Mouse (Mus musculus) heart, adult 2 months (tissue): ENCODE measurements at regions not wholly inside any gene's neighbourhood (a gene's known extent, or its start where the extent isn't known, plus 50 kb on each side); places are given as distances from the start of the nearest gene placed in this dataset.

Source experiments
- DNase-seq, 2 experiments: peaks; one replicate each; pipeline ENCODE4 v3.0.0; 2021
- H3K27ac ChIP-seq: fragments of 200-600 bp; 2 replicates; pipeline ENCODE4 v1.8.1; 2022
- H3K27me3 ChIP-seq: fragments of 200-500 bp; 2 replicates; pipeline ENCODE4 v1.6.1; 2012; ENCODE audit warnings: mild to moderate bottlenecking, low read length, inconsistent platforms, mixed read lengths; ENCODE audit not compliant: control insufficient read depth, insufficient read depth
- H3K36me3 ChIP-seq: fragments of 200-500 bp; 2 replicates; pipeline ENCODE4 v1.6.1; 2012; ENCODE audit warnings: low read length, inconsistent platforms; ENCODE audit not compliant: control insufficient read depth, insufficient read depth
- H3K4me1 ChIP-seq: fragments of 200-500 bp; 2 replicates; pipeline ENCODE4 v1.6.1; 2011; ENCODE audit warnings: low read length; ENCODE audit not compliant: control insufficient read depth, insufficient read depth
- H3K4me3 ChIP-seq: fragments of 200-600 bp; 2 replicates; pipeline ENCODE4 v1.8.1; 2022
- H3K79me2 ChIP-seq: fragments of 200-500 bp; replicated peaks from 2 replicates; pipeline ENCODE4 v1.6.1; 2012; ENCODE audit warnings: mild to moderate bottlenecking, inconsistent platforms, low read length, moderate library complexity, mixed read lengths; ENCODE audit not compliant: control insufficient read depth, insufficient read depth
- H3K9ac ChIP-seq: fragments of 200-500 bp; 2 replicates; pipeline ENCODE4 v1.6.1; 2012; ENCODE audit warnings: low read depth, mild to moderate bottlenecking, control low read depth, inconsistent platforms, low read length, mixed read lengths
- CTCF ChIP-seq: fragments of 200-600 bp; IDR thresholded peaks from 2 replicates; pipeline ENCODE4 v1.8.1; 2022; ENCODE audit warnings: antibody characterized with exemption, mild to moderate bottlenecking, moderate library complexity
- EP300 ChIP-seq: fragments of 200-500 bp; IDR thresholded peaks from 2 replicates; pipeline ENCODE4 v1.6.1; 2011; ENCODE audit warnings: low read depth, low read length, control low read depth; ENCODE audit not compliant: insufficient read depth
- POLR2A ChIP-seq: fragments of 200-500 bp; IDR thresholded peaks from 2 replicates; pipeline ENCODE4 v1.6.1; 2011; ENCODE audit warnings: mild to moderate bottlenecking, low read depth, low read length, control low read depth; ENCODE audit not compliant: insufficient read depth
- WGBS: fragments of 180-500 bp; shearing (Covaris S2); methylation state at CpG from one replicate; pipeline ENCODE4 v1.1.7; 2018; 5-methylcytosine and 5-hydroxymethylcytosine counted together
- intact Hi-C: fragments of 180-260 bp; cut with DNase I; formaldehyde crosslinking; loops from one replicate; pipeline ENCODE4 v1.15.1; 2025

GRCm38 (mm10) chr8:116045526-116045925, 337.9 kb upstream of the Maf start:
- no peaks in the 10 kb centered on the region for H3K27me3 ChIP-seq
- no peaks in the 10 kb centered on the region for H3K36me3 ChIP-seq
- H3K27ac ChIP-seq, result no peak overlapping the region
- intact Hi-C loops, result no loop called here
- H3K79me2 ChIP-seq, result no peaks in the 10 kb centered on the region
- no peak for DNase-seq
- no peak overlapping the region for H3K4me3 ChIP-seq
- no peaks in the 10 kb centered on the region for H3K4me1 ChIP-seq
- no peak overlapping the region for H3K9ac ChIP-seq
- TF ChIP-seq CTCF (no peak), POLR2A (no peak), EP300 (no peak)
- WGBS, result 82% methylated on average over 3 of the region's 3 CpGs

GRCm38 (mm10) chr8:116043381-116043780, 335.8 kb upstream of the Maf start:
- WGBS, result 83% methylated on average over 4 of the region's 4 CpGs
- H3K27me3 ChIP-seq, result no peaks in the 10 kb centered on the region
- no peak overlapping the region for H3K4me3 ChIP-seq
- intact Hi-C loops, result no loop called here
- DNase-seq, result no peak
- no peaks in the 10 kb centered on the region for H3K36me3 ChIP-seq
- H3K27ac ChIP-seq, result no peak overlapping the region
- no peak overlapping the region for H3K9ac ChIP-seq
- H3K4me1 ChIP-seq, result no peaks in the 10 kb centered on the region
- TF ChIP-seq POLR2A (no peak), EP300 (no peak), CTCF (no peak)
- H3K79me2 ChIP-seq, result no peaks in the 10 kb centered on the region

DNA sequence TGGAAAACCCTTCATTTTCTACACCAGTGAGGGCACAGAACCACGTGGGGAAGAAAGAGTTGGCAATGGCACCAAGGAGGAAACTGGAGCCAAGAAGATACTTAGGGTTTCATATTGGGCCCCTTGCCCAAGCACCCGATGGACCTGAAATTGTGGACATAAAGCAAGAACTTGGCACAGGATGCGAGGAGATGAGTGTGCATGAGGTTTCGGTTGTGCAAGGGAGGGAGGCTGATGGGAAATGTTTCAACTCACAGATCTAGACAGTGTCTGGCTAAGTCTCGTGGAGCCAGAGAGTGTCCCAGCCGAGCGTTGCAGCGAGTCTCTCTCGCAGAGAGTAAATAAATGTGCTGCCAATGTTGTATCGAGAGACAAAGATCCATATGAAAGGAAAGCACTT, 323.4 kb upstream of the Maf start:
- no peak overlapping the region for H3K4me3 ChIP-seq
- 77% methylated on average over 10 of the region's 10 CpGs for WGBS
- H3K9ac ChIP-seq, result no peak overlapping the region
- no peak for DNase-seq
- no peaks in the 10 kb centered on the region for H3K36me3 ChIP-seq
- H3K4me1 ChIP-seq, result no peaks in the 10 kb centered on the region
- no peak for TF ChIP-seq EP300
- no peak for TF ChIP-seq CTCF
- no peak for TF ChIP-seq POLR2A
- H3K27ac ChIP-seq, result no peak overlapping the region
- intact Hi-C loops, result no loop called here
- no peaks in the 10 kb centered on the region for H3K27me3 ChIP-seq
- no peaks in the 10 kb centered on the region for H3K79me2 ChIP-seq

- no peaks in the 10 kb centered on the region for H3K4me1 ChIP-seq
- no peak overlapping the region for H3K27ac ChIP-seq
- H3K9ac ChIP-seq, result no peak overlapping the region
- intact Hi-C loops, result no loop called here
- no peaks in the 10 kb centered on the region for H3K36me3 ChIP-seq
- 77% methylated on average over 2 of the region's 2 CpGs for WGBS
- DNase-seq, result no peak
- no peaks in the 10 kb centered on the region for H3K79me2 ChIP-seq
- no peak overlapping the region for H3K4me3 ChIP-seq
- TF ChIP-seq POLR2A, result no peak
- no peak for TF ChIP-seq EP300
- TF ChIP-seq CTCF, result no peak
- H3K27me3 ChIP-seq, result no peaks in the 10 kb centered on the region
These were observed 317.7 kb upstream of the Maf start for GRCm38 (mm10) chr8:116025321-116025720.

- no peaks in the 10 kb centered on the region for H3K36me3 ChIP-seq
- DNase-seq, result no peak
- no peaks in the 10 kb centered on the region for H3K4me1 ChIP-seq
- no peak overlapping the region for H3K9ac ChIP-seq
- WGBS, result 43% methylated on average over 4 of the region's 4 CpGs
- intact Hi-C loops, result no loop called here
- H3K27me3 ChIP-seq, result no peaks in the 10 kb centered on the region
- TF ChIP-seq EP300 (no peak), POLR2A (no peak), CTCF (no peak)
- H3K4me3 ChIP-seq, result no peak overlapping the region
- no peak overlapping the region for H3K27ac ChIP-seq
- no peaks in the 10 kb centered on the region for H3K79me2 ChIP-seq
These were observed 317.2 kb upstream of the Maf start for GRCm38 (mm10) chr8:116024811-116025210.

DNA sequence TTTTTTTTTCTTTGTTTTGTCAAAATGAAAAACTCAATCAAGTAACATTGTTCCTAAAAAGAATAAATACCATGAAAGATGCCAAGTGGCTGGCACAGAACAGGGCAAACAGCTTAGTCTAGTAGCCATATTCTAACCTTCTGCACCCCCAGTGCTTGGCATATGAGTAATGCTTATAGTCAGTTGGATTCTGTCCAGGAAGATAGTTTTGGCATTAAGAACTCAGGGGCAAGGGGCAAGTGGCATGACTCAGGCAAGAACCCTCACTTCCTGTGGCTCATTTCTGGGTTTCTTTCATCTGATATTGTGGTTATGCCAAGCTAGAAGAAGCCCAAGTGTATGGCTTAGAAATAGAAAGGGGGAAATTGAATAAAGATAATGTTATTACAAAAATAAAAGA, 314.1 kb upstream of the Maf start:
- no peak overlapping the region for H3K4me3 ChIP-seq
- no peaks in the 10 kb centered on the region for H3K27me3 ChIP-seq
- H3K4me1 ChIP-seq, result no peaks in the 10 kb centered on the region
- intact Hi-C loops, result no loop called here
- TF ChIP-seq CTCF (no peak), POLR2A (no peak), EP300 (no peak)
- H3K79me2 ChIP-seq, result no peaks in the 10 kb centered on the region
- no peak for DNase-seq
- H3K27ac ChIP-seq, result no peak overlapping the region
- no peak overlapping the region for H3K9ac ChIP-seq
- no peaks in the 10 kb centered on the region for H3K36me3 ChIP-seq

GRCm38 (mm10) chr8:115995320-115995719, 287.7 kb upstream of the Maf start:
- 71% methylated on average over 5 of the region's 5 CpGs for WGBS
- no peak overlapping the region for H3K9ac ChIP-seq
- no peaks in the 10 kb centered on the region for H3K36me3 ChIP-seq
- no peaks in the 10 kb centered on the region for H3K79me2 ChIP-seq
- DNase-seq, result no peak
- no peaks in the 10 kb centered on the region for H3K27me3 ChIP-seq
- TF ChIP-seq CTCF (no peak), EP300 (no peak), POLR2A (no peak)
- intact Hi-C loops, result no loop called here
- H3K4me1 ChIP-seq, result no peaks in the 10 kb centered on the region
- no peak overlapping the region for H3K27ac ChIP-seq
- H3K4me3 ChIP-seq, result no peak overlapping the region
